Mouse (Mus musculus): ENCODE measurements at regions not wholly inside any gene's neighbourhood (a gene's known extent, or its start where the extent isn't known, plus 50 kb on each side); places are given as distances from the start of the nearest gene placed in this dataset.

DNA sequence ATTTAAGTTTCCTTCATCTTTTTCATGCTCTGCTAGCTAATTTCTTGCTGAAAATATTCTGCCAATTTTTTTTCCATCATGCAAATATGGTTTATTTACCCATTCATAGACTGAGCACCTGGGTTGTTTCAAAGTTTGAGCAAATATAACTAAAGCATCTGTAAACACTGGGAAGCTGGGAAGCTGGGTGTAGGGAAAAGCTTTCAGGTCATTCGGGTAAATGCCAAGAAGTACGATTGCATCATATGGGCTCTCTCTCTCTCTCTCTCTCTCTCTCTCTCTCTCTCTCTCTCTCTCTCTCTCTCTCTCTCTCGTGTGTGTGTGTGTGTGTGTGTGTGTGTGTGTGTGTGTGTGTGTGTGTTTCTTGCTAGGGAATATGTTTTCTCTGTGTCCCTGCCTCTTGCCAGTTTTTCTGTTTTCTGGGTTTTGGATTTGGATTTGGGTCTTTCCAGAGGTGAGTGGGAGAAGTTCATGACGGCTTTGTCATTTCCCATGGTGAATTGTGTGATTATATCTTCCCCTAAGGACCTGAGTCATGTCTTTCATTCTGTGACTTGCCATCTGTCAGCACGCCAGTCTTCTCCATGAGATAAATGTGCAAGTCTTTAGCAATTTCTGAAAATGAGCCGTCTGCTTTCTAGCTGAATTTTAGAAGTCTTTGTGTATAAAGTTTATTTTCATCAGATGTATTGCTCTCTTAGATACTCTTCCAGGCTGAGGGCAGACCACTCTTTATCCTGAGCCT is 329.7 kb upstream of the Slc35b3 start:
- TF ChIP-seq USF1 (IDR thresholded peaks at IDR 0.05; ENCODE audit: low read depth) (no peak), FOSL1 (IDR thresholded peaks at IDR 0.05; ENCODE audit: insufficient read depth, low read length, poor library complexity, severe bottlenecking) (no peak)

All from C2C12 (cell line).